Mouse (Mus musculus) kidney, embryonic 16.5 days (tissue): ENCODE measurements around the gene 9130008F23Rik. TPM values are rescaled to one million over a fixed set of nuclear protein-coding genes. Genes with fewer than 3 reads are reported as not detected.
A peak's percentile ranks its signal among the peaks of the same experiment; 100 is the strongest.

Experiments used
- ATAC-seq: fragments of 200-750 bp; cut with Nextera tagmentation; 2 replicates; pipeline ENCODE4 v1.8.0; 2017; ENCODE audit warnings: moderate TSS enrichment; ENCODE audit not compliant: low FRiP score, low TSS enrichment
- H3K27ac ChIP-seq: fragments of 300-500 bp; sonication (generic); 2 replicates; pipeline ENCODE4 v1.5.1; 2014; ENCODE audit warnings: low read length
- H3K27me3 ChIP-seq: fragments of 300-500 bp; sonication (generic); 2 replicates; pipeline ENCODE4 v1.6.1; 2014; ENCODE audit warnings: low read length, control low read depth, mixed read lengths; ENCODE audit not compliant: insufficient read depth
- H3K36me3 ChIP-seq: fragments of 300-500 bp; sonication (generic); 2 replicates; pipeline ENCODE4 v1.6.1; 2014; ENCODE audit warnings: low read length, control low read depth, mixed read lengths; ENCODE audit not compliant: insufficient read depth
- H3K4me1 ChIP-seq: fragments of 300-500 bp; sonication (generic); 2 replicates; pipeline ENCODE4 v1.6.1; 2014; ENCODE audit warnings: low read length, control low read depth, mixed read lengths; ENCODE audit not compliant: insufficient read depth
- H3K4me2 ChIP-seq: fragments of 300-500 bp; sonication (generic); replicated peaks from 2 replicates; pipeline ENCODE4 v1.6.1; 2014; ENCODE audit warnings: low read depth, low read length
- H3K4me3 ChIP-seq: fragments of 300-500 bp; sonication (generic); 2 replicates; pipeline ENCODE4 v1.5.1; 2014; ENCODE audit warnings: mild to moderate bottlenecking, low read length
- H3K9ac ChIP-seq: fragments of 300-500 bp; sonication (generic); replicated peaks from 2 replicates; pipeline ENCODE4 v1.6.1; 2014; ENCODE audit warnings: low read length
- H3K9me3 ChIP-seq: fragments of 300-500 bp; sonication (generic); 2 replicates; pipeline ENCODE4 v1.6.1; 2016; ENCODE audit warnings: low read length, control low read depth
- WGBS: fragments of 180-500 bp; shearing (Covaris S2); extraction: QIAGEN DNeasy Blood & Tissue Kit; methylation state at CpG from one replicate; pipeline ENCODE4 v1.1.7; 2014; 5-methylcytosine and 5-hydroxymethylcytosine counted together
- polyA plus RNA-seq: library from polyadenylated mRNA; unstranded; fragments of >200 nt; fragmentation: Nextera tagmentation; extraction: Ambion mirVana; gene quantifications from 2 replicates; pipeline ENCODE4 v1.2.1, GENCODE M21; 2015

Gene 9130008F23Rik
- 2.3 and 2.4 TPM in 2 replicates for polyA plus RNA-seq

DNA sequence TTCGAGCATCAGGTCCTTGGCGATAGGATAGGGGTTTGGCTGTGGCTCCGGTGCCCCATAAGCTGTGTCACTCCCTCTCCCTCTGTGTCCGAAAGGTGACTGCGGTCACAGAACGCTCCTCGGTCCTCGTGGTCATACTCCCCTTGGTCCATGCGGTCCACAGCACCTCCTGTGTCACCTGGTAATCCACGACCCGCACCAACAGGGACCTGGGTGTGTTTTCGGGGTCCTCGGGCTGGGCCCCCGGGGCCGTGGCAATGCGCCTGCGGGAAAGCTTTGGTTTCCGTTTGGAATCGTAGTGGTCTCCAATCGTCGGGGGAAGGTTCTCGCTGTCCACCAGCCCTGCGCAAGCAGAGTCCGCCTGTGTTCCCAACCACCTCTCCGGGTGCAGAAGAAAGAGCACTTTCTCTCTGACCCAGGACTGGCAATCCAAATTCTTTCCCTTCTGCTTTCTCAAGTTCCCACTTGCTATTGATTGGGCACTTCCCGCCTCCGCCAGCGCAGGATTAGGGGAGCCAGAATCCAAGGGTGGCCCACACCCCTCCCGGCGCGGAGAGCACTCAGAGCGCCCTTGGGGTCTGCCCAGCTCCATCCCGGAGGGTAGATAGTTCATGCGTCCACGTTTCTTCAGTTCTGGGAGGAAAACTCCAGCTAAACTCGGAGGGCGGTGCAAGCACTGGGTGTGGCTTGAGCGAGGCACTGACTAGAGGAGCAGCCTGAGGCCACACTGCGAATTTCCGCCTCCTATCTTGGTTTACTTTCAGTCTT lies at the start of gene 9130008F23Rik:
9130008F23Rik (minus strand) TSS at position 636 of the 768 bp plus-strand sequence.
- Histone ChIP-seq H3K27ac (peak within 1 kb of the TSS; percentile 45; the same call in 1 of the 2 replicates), H3K4me1 (no peaks in the 10 kb centered on the region; the same call in 1 of the 2 replicates), H3K9me3 (no peaks in the 10 kb centered on the region), H3K9ac (peak within 1 kb of the TSS; percentile 78), H3K27me3 (no peaks in the 10 kb centered on the region), H3K36me3 (no peaks in the 10 kb centered on the region), H3K4me3 (peak within 1 kb of the TSS; percentile 77), H3K4me2 (peak within 1 kb of the TSS; percentile 82)
- under 1% methylated on average over 40 of the region's 40 CpGs for WGBS
- ATAC-seq, result peak; percentile 86

- Histone ChIP-seq H3K27me3 (no peaks in the 10 kb centered on the region), H3K4me3 (no peak overlapping the region), H3K4me1 (no peaks in the 10 kb centered on the region), H3K4me2 (no peak overlapping the region), H3K9ac (no peak overlapping the region), H3K9me3 (no peaks in the 10 kb centered on the region), H3K36me3 (no peaks in the 10 kb centered on the region), H3K27ac (no peak overlapping the region)
- ATAC-seq, result no peak
- WGBS, result 100% methylated on average over 1 of the region's 2 CpGs
These were observed 35.1 kb upstream of the 9130008F23Rik start for GRCm38 (mm10) chr17:40915499-40915898.

DNA sequence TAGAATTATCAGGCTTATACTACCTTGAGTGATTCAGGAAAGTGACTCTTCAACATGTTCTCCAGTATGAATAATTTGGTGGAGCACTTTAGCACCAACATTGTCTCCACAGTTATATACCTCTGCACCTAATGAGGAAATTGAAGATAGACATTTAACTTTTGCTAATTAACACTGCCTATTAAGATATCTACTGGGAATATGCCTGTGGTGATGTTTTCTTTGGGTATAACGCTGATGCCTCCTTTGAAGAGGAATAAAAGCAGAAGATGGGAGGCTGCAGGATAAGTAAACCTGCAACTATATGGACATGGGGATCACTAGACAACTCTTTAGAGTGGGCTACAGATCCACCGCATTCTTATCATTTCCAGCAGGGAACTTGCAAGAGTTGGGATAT lies 33.9 kb upstream of the 9130008F23Rik start, which contains the start of gene Glyatl3:
Glyatl3 (minus strand) TSS at position 101 of the 400 bp plus-strand sequence.
- H3K27ac ChIP-seq, result no peak within 1 kb of the TSS
- no peak within 1 kb of the TSS for H3K9ac ChIP-seq
- no peak within 1 kb of the TSS for H3K4me3 ChIP-seq
- WGBS, result 93% methylated on average over 2 of the region's 2 CpGs
- no peaks in the 10 kb centered on the region for H3K4me1 ChIP-seq
- no peak for ATAC-seq
- H3K9me3 ChIP-seq, result no peaks in the 10 kb centered on the region
- H3K4me2 ChIP-seq, result no peak within 1 kb of the TSS
- no peaks in the 10 kb centered on the region for H3K36me3 ChIP-seq
- H3K27me3 ChIP-seq, result no peaks in the 10 kb centered on the region

DNA sequence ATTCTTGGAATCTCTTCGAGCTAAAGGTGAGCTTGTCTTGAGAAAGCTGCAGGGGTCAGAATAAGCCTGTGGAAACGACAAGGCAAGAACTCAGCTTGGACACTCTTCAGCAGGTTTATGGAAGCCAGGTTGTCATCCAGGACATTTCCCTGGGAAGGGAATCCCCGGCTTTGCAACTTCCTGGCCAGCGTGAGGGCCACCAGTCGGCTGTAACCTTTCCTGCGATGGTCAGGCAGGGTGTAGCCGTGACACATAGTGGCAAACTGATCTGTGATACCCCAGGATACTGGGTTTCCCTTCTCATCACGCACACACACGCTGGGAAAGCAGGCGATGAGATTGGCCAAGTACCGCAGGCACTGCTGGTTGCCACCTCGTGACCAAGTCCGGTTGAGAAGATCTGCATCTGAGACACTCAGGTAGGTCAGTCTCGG lies 24.4 kb upstream of the 9130008F23Rik start:
- Histone ChIP-seq H3K36me3 (no peaks in the 10 kb centered on the region), H3K27me3 (no peaks in the 10 kb centered on the region), H3K9ac (no peak overlapping the region), H3K4me2 (peak overlapping the region; percentile 46), H3K4me3 (peak overlapping the region; percentile 20; the same call in 1 of the 2 replicates), H3K27ac (no peak overlapping the region), H3K9me3 (no peaks in the 10 kb centered on the region), H3K4me1 (0 out of 2 replicates have a peak, but pooled peaks cover 3% of the 10 kb centered on the region)
- ATAC-seq, result peak; percentile 54; the same call in 1 of the 2 replicates
- WGBS, result 6% methylated on average over 13 of the region's 14 CpGs

DNA sequence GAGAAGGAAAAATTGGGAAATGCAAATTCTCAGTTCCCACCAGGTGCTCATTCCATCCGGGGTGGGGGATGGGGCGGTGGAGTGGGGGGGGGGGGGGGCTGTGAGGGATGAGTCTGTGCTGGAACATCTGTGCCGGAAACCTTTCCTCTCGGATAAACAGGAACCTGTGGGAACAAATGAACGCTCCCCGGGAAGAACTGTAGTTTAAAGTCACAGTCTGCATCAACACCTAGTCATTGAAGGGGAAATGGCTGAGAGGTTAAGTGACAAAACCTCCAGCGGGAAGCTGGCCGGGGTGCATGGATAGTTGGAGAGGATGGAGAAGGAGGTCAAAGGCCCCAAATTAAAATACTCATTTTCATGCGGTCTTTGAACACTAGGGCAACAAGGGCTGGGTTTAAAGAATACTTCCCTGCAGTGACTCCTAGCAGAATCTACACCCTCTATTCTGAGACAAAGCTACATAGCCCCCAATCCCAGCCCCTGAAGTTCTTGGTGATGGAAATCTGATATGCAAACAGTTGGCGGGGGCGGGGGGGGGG lies 23.8 kb upstream of the 9130008F23Rik start:
- peak overlapping the region; percentile 46 for H3K4me2 ChIP-seq
- H3K36me3 ChIP-seq, result no peaks in the 10 kb centered on the region
- H3K4me3 ChIP-seq, result no peak overlapping the region
- H3K9me3 ChIP-seq, result no peaks in the 10 kb centered on the region
- ATAC-seq, result no peak; the same call in 1 of the 2 replicates
- H3K9ac ChIP-seq, result no peak overlapping the region
- 0 out of 2 replicates have a peak, but pooled peaks cover 3% of the 10 kb centered on the region for H3K4me1 ChIP-seq
- H3K27ac ChIP-seq, result no peak overlapping the region
- no peaks in the 10 kb centered on the region for H3K27me3 ChIP-seq
- WGBS, result 9% methylated on average over 11 of the region's 11 CpGs

DNA sequence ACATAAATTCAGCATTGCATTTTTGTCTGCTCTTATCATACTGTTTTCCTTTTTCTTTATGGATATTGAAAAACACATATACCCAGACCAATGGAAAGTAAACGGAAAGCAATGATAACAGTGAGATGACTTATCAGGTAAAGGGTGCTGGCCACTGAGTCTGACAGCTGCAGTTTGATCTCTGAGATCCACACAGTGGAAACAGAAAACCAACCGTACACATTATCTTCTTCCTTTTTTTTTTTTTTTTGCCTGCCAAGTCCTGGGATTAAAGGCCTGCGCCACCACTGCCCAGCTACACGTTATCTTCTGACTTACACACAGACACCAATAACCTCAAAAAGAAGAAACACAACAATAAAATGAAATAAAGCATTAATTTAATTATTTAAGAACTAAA lies 23.0 kb upstream of the 9130008F23Rik start:
- Histone ChIP-seq H3K9ac (no peak overlapping the region), H3K27ac (no peak overlapping the region), H3K4me1 (0 out of 2 replicates have a peak, but pooled peaks cover 3% of the 10 kb centered on the region), H3K36me3 (no peaks in the 10 kb centered on the region), H3K4me3 (no peak overlapping the region), H3K4me2 (no peak overlapping the region), H3K27me3 (no peaks in the 10 kb centered on the region), H3K9me3 (no peaks in the 10 kb centered on the region)
- ATAC-seq, result no peak
- WGBS, result 68% methylated on average over 4 of the region's 4 CpGs

DNA sequence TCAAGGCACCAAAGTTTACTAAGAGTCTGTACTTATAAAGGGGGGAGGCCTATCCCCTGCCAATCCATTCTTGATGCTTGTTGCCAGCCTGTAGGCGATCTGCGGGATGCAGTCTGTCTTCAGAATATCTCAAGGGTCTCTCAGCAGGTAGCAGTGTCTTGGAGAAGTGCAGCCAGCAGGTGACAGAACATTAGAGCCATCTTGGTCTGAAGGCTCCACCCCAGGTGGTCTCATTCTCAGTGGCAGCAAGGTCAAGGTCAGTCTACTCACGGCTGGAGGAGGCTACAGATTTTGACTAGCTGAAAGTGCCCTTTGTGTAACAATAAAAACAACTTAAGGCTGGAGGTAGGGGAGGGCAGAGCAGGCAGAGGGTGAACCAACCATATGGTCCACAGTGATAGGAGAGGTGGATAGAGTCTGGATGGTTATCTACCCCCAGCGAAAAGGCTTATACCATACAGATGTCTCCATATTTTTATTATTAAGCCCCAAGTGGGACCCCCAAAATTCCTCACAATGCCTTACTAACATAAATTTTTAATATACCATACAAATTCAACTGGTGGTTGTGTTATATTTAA lies 19.5 kb upstream of the 9130008F23Rik start:
- Histone ChIP-seq H3K9me3 (no peaks in the 10 kb centered on the region), H3K4me2 (no peak overlapping the region), H3K36me3 (no peaks in the 10 kb centered on the region), H3K4me1 (0 out of 2 replicates have a peak, but pooled peaks cover 3% of the 10 kb centered on the region), H3K27me3 (no peaks in the 10 kb centered on the region), H3K27ac (no peak overlapping the region), H3K9ac (no peak overlapping the region), H3K4me3 (no peak overlapping the region)
- no peak for ATAC-seq
- WGBS, result 52% methylated on average over 4 of the region's 4 CpGs

DNA sequence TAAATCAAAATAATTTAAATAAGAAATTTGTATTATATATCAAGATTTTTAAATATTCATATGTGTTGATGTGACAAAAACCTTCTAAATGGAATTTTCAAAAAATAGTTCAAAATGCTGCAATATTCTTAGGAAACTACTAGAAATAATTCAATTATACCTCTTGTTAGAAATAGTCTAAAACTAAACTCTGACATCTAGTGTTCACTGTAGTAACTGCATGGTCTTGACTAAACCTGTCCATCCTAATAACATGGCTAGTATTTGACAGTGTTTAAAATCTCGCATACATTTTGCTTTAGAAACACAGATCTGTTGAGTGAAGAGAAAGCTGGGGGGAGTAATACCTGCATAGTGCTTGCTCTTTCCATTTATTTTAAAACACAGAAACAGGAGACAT lies 16.5 kb upstream of the 9130008F23Rik start:
- no peak overlapping the region for H3K9ac ChIP-seq
- WGBS, result 68% methylated on average over 1 of the region's 1 CpGs
- no peaks in the 10 kb centered on the region for H3K27me3 ChIP-seq
- H3K4me1 ChIP-seq, result no peaks in the 10 kb centered on the region
- H3K4me3 ChIP-seq, result no peak overlapping the region
- H3K36me3 ChIP-seq, result no peaks in the 10 kb centered on the region
- H3K27ac ChIP-seq, result no peak overlapping the region
- no peak overlapping the region for H3K4me2 ChIP-seq
- ATAC-seq, result no peak
- H3K9me3 ChIP-seq, result no peaks in the 10 kb centered on the region

DNA sequence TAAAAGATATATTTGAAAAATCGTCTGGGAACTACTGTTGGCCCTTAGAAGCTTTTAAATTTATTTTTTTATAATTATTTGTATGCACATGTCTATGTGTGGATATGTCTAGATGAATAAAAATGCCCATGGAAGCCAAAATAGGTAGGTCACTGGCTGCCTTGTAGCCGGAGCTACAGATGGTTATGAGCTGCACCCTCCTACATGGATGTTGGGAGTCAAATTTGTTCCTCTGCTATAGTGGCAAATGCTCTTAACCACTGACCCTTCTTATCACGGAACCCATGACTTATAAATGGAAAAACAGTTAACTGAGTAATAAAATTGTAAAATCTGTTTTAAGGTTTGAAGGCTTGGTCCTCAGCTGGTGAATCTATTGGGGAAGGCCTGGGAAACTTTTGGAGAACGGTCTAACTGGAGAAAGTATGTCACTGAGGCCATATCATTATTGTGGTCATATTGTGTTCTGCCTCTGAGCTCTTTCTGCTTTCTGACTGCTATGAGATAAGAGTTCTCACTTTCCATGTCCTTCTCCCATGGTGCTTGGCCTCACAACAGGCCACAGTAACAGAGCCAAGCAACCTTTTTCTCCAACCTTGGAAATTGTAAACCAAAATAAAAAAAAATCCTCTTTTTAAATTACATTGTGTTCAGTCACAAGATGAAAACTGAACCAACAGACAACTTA lies 7.6 kb upstream of the 9130008F23Rik start:
- Histone ChIP-seq H3K4me3 (no peak overlapping the region), H3K9me3 (no peaks in the 10 kb centered on the region), H3K36me3 (no peaks in the 10 kb centered on the region), H3K9ac (no peak overlapping the region), H3K27ac (no peak overlapping the region), H3K4me2 (no peak overlapping the region), H3K27me3 (no peaks in the 10 kb centered on the region), H3K4me1 (no peaks in the 10 kb centered on the region)
- no peak for ATAC-seq
- 78% methylated on average over 4 of the region's 4 CpGs for WGBS
